Mouse (Mus musculus): Measurements from ENCODE around the gene Calb2. TPM values are rescaled to one million over a fixed set of nuclear protein-coding genes. Genes with fewer than 3 reads are reported as not detected.
A peak's percentile ranks its signal among the peaks of the same experiment; 100 is the strongest.

Gene Calb2
- total and polyA plus RNA-seq, 3 experiments: not detected

DNA sequence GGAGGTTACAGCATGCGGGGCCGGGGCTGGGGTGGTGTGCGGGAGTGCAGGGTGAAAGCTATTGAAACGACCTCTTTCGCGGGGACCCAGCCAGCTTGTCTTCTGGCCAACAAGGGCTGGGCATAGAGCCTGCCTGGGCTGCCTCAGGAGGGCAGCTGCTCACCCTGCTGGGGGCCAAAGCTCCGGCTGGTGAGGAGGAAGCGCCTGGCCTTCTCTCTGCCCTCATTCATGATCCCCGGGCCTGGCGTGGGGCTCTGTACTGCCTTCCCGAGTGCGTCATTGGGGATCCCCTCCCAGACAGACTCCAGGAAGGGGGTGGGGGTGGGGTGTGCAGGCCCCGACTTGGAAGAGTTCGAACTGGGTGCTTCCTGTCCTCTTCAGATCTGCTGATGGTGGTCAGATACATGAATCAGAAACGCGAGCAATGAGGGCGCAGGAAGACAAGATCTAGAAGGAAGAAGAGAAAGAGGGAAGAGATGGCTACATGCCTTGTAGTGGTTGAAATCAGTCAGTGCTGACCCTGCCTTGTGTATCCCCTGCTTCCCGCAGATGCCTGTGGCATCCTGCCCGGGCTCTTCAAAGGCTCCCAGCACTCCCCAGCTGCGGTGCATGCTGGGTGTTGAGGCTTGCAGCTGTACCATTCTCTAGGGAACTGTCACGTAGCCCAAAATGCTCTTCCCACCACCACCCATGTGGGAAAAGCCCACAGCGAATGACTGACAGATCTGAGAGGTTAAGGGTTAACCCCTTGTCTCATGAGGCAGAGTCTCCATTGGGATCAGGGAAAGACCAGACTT lies 9.5 kb upstream of the Calb2 start:
- H3K9me3 ChIP-seq (replicated peaks; ENCODE audit: low read length): peaks cover 3% of the 10 kb centered on the region
- H3K27me3 ChIP-seq (replicated peaks): no peaks in the 10 kb centered on the region
- no peak overlapping the region for H3K27ac ChIP-seq (ENCODE audit: insufficient read depth, low read depth)
- TF ChIP-seq BHLHE40 (IDR thresholded peaks at IDR 0.05; ENCODE audit: low read depth, low read length) (peak; percentile 46), POLR2A (IDR thresholded peaks at IDR 0.05; ENCODE audit: low read depth, low read length) (peak; percentile 51; the same call in 1 of the 2 replicates), USF1 (IDR thresholded peaks at IDR 0.05; ENCODE audit: low read depth, low read length) (no peak), MAZ (IDR thresholded peaks at IDR 0.05; ENCODE audit: low read depth, low read length) (no peak), ETS1 (conservative IDR thresholded peaks at IDR 0.05; ENCODE audit: low read depth, low read length) (peak; percentile 72), GABPA (IDR thresholded peaks at IDR 0.05; ENCODE audit: insufficient replicate concordance, low read depth, low read length) (no peak), NRF1 (IDR thresholded peaks at IDR 0.05; ENCODE audit: low read depth, low read length) (no peak), TCF12 (IDR thresholded peaks at IDR 0.05; ENCODE audit: low read depth, low read length) (peak; percentile 44; the same call in 1 of the 2 replicates), TBP (conservative IDR thresholded peaks at IDR 0.05; ENCODE audit: low read depth, low read length) (0 out of 2 replicates have a peak, but pooled peaks have one; percentile 24), ELF1 (IDR thresholded peaks at IDR 0.05; ENCODE audit: low read depth, low read length) (0 out of 2 replicates have a peak, but pooled peaks have one; percentile 13), MAX (IDR thresholded peaks at IDR 0.05; ENCODE audit: low read length) (no peak), ZMIZ1 (IDR thresholded peaks at IDR 0.05; ENCODE audit: low read depth, low read length) (no peak), HCFC1 (IDR thresholded peaks at IDR 0.05; ENCODE audit: low read depth, low read length) (no peak), RCOR1 (conservative IDR thresholded peaks at IDR 0.05; ENCODE audit: low read depth, low read length) (no peak)
- dilution Hi-C loops (cut with MboI; ENCODE audit: extremely low pct_ligation_motif_present, extremely low pct_unique_long_range_greater_than_20kb, low sequenced_read_pairs) (no loop called here), in situ Hi-C loops (cut with MboI; ENCODE audit: low pct_ligation_motif_present, low pct_unique_long_range_greater_than_20kb, low sequenced_read_pairs) (no loop called here)
- H3K9ac ChIP-seq (ENCODE audit: insufficient read depth, low read depth): peak overlapping the region; percentile 14; the same call in 1 of the 2 replicates
- H3K4me3 ChIP-seq (replicated peaks in 1 of 3; ENCODE audit: low read depth in 2 of 3, low read length in 2 of 3, poor library complexity in 1 of 3): peak overlapping the region; percentile 26 to 57 (median 30)
- H3K79me2 ChIP-seq (replicated peaks; ENCODE audit: control insufficient read depth, extremely low read depth, insufficient read depth, poor library complexity, severe bottlenecking): no peaks in the 10 kb centered on the region
- no peaks in the 10 kb centered on the region for H3K36me3 ChIP-seq (replicated peaks in 1 of 2; ENCODE audit: control insufficient read depth in 1 of 2, insufficient read depth in 1 of 2, low read length in 1 of 2)
- H3K4me2 ChIP-seq (ENCODE audit: insufficient read depth, low read depth, poor library complexity, severe bottlenecking): peak overlapping the region; percentile 53
- peaks cover 8 to 19% of the 10 kb centered on the region in 2 experiments; a peak in 3 of 4 replicates for H3K4me1 ChIP-seq (ENCODE audit: control insufficient read depth in 1 of 2, insufficient read depth in 2 of 2)
- DNase-seq (ENCODE audit: extremely low read depth): peak; percentile 66

DNA sequence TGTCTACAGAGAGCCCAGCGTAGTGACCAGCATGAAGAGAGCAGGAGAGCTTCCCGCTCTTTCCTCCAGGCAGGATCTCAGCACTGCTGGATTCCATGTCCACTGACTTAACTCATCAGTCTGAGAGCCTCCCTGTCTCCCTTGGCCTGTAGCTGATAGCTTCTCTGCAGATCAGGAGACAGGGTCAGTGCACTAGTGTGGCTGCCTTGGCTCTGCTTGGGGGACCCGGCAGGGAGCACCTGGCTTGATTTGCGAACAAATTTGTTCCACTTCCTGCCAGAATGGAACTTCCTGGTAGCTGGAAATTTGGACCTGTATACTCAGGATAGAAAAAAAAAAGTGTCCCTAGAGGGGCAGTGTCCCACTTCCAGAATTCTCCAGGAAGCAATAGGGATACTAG lies 6.8 kb upstream of the Calb2 start:
- H3K9ac ChIP-seq (ENCODE audit: insufficient read depth, low read depth): no peak overlapping the region
- in situ Hi-C loops (cut with MboI; ENCODE audit: low pct_ligation_motif_present, low pct_unique_long_range_greater_than_20kb, low sequenced_read_pairs) (no loop called here), dilution Hi-C loops (cut with MboI; ENCODE audit: extremely low pct_ligation_motif_present, extremely low pct_unique_long_range_greater_than_20kb, low sequenced_read_pairs) (no loop called here)
- no peak overlapping the region for H3K27ac ChIP-seq (ENCODE audit: insufficient read depth, low read depth)
- H3K9me3 ChIP-seq (replicated peaks; ENCODE audit: low read length): peaks cover 3% of the 10 kb centered on the region
- H3K4me1 ChIP-seq (ENCODE audit: control insufficient read depth in 1 of 2, insufficient read depth in 2 of 2): peaks cover 8 to 19% of the 10 kb centered on the region in 2 experiments; a peak in 3 of 4 replicates
- no peak overlapping the region for H3K4me2 ChIP-seq (ENCODE audit: insufficient read depth, low read depth, poor library complexity, severe bottlenecking)
- no peak overlapping the region for H3K4me3 ChIP-seq (replicated peaks in 1 of 3; ENCODE audit: low read depth in 2 of 3, low read length in 2 of 3, poor library complexity in 1 of 3)
- no peaks in the 10 kb centered on the region for H3K79me2 ChIP-seq (replicated peaks; ENCODE audit: control insufficient read depth, extremely low read depth, insufficient read depth, poor library complexity, severe bottlenecking)
- no peak for DNase-seq (ENCODE audit: extremely low read depth)
- TF ChIP-seq CHD1 (IDR thresholded peaks at IDR 0.05; ENCODE audit: low read depth, low read length) (no peak), HCFC1 (IDR thresholded peaks at IDR 0.05; ENCODE audit: low read depth, low read length) (no peak), RAD21 (IDR thresholded peaks at IDR 0.05; ENCODE audit: low read depth, low read length) (no peak), JUND (conservative IDR thresholded peaks at IDR 0.05; ENCODE audit: low read depth, low read length) (no peak), MAX (IDR thresholded peaks at IDR 0.05; ENCODE audit: low read length) (no peak), E2F4 (IDR thresholded peaks at IDR 0.05; ENCODE audit: insufficient replicate concordance, low read depth, low read length) (no peak), JUN (IDR thresholded peaks at IDR 0.05; ENCODE audit: insufficient read depth, low read depth, low read length) (no peak), KAT2A (IDR thresholded peaks at IDR 0.05; ENCODE audit: insufficient replicate concordance, low read length) (no peak), ELF1 (IDR thresholded peaks at IDR 0.05; ENCODE audit: low read depth, low read length) (no peak), GABPA (IDR thresholded peaks at IDR 0.05; ENCODE audit: insufficient replicate concordance, low read depth, low read length) (no peak), PAX5 (IDR thresholded peaks at IDR 0.05; ENCODE audit: low read length) (no peak), RCOR1 (conservative IDR thresholded peaks at IDR 0.05; ENCODE audit: low read depth, low read length) (no peak)
- peaks cover 8% of the 10 kb centered on the region for H3K27me3 ChIP-seq (replicated peaks)
- H3K36me3 ChIP-seq (replicated peaks in 1 of 2; ENCODE audit: control insufficient read depth in 1 of 2, insufficient read depth in 1 of 2, low read length in 1 of 2): no peaks in the 10 kb centered on the region

All from CH12.LX (cell line).